Mouse (Mus musculus) liver, adult 2 months (tissue): Measurements from ENCODE around the gene Chrne.

Experiments used
- CTCF ChIP-seq: fragments of 200-500 bp; IDR thresholded peaks from 2 replicates; pipeline ENCODE4 v1.5.1; 2011; ENCODE audit warnings: low read depth, low read length, control low read depth
- POLR2A ChIP-seq: fragments of 200-500 bp; IDR thresholded peaks from 2 replicates; pipeline ENCODE4 v1.6.1; 2011; ENCODE audit warnings: low read length, control low read depth; ENCODE audit not compliant: insufficient read depth; ENCODE audit errors: extremely low read depth

GRCm38 (mm10) chr11:70612505-70612904, 6.5 kb downstream of the Chrne start:
- TF ChIP-seq POLR2A (no peak), CTCF (peak; percentile 45)
